Mouse (Mus musculus) bone marrow macrophage, adult 2 months (primary cell): ENCODE measurements around the gene Olfr94. TPM values are rescaled to one million over a fixed set of nuclear protein-coding genes. Genes with fewer than 3 reads are reported as not detected.

Source experiments
- H3K27ac ChIP-seq: 2 replicates; pipeline ENCODE4 v1.5.1; 2012; ENCODE audit warnings: low read depth, low read length; ENCODE audit not compliant: insufficient read depth
- H3K4me1 ChIP-seq: 2 replicates; pipeline ENCODE4 v1.6.1; 2012; ENCODE audit warnings: low read length; ENCODE audit not compliant: control insufficient read depth, insufficient read depth
- H3K4me3 ChIP-seq: 2 replicates; pipeline ENCODE4 v1.5.1; 2012; ENCODE audit warnings: mild to moderate bottlenecking, low read length, moderate library complexity; ENCODE audit not compliant: insufficient read depth
- CTCF ChIP-seq: IDR thresholded peaks from 2 replicates; pipeline ENCODE4 v1.5.1; 2012; ENCODE audit warnings: low read depth, mild to moderate bottlenecking, low read length, moderate library complexity
- POLR2A ChIP-seq: IDR thresholded peaks from 2 replicates; pipeline ENCODE4 v1.6.1; 2012; ENCODE audit warnings: mild to moderate bottlenecking, low read depth, low read length, borderline replicate concordance
- polyA plus RNA-seq: library from polyadenylated mRNA; stranded (reverse); fragments of >200 nt; gene quantifications from 2 replicates; pipeline ENCODE4 v1.2.4, GENCODE M21; 2012; ENCODE audit not compliant: missing spikeins, insufficient read depth, insufficient read length

Olfr94 gene
- polyA plus RNA-seq, 1 experiment, result not detected

DNA sequence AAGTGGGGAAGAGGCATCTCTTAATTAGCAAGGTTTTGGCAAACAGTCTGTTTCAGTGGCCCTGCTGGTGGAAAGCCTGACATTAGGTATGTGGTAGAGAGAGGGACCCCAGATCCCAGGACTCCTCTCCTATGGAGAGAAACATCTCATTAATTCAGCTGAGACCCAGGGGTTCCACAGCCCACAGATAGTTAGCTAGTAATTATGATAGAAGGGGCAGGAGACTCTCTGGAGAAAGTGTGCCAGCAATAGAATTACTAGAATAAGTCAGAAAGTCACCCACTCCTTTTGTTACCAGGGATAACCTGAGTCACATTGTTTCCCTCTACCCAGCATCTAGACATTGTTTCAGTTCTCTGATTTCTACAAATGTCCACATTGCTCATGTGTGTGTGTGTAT lies 39.4 kb downstream of the Olfr94 start, which contains the start of gene Olfr93:
Gene Olfr93 (minus strand): TSS at position 101 of the 400 bp plus-strand sequence.
- H3K4me3 ChIP-seq, result no peak within 1 kb of the TSS
- no peaks in the 10 kb centered on the region for H3K4me1 ChIP-seq
- no peak within 1 kb of the TSS for H3K27ac ChIP-seq
- TF ChIP-seq POLR2A (no peak), CTCF (no peak)

Other genes with a start within 250 kb of the Olfr94 start
- 59.3 and 64.4 TPM in 2 replicates for gene Ppp1r11, start 249.3 kb downstream of the Olfr94 start, polyA plus RNA-seq
- 50.1 and 70.8 TPM in 2 replicates for gene Znrd1, start 242.4 kb downstream of the Olfr94 start, polyA plus RNA-seq
- gene Znrd1as, start 242.4 kb downstream of the Olfr94 start, polyA plus RNA-seq, result 7.9 and 10.4 TPM in 2 replicates
- not detected in 2 replicates for gene 2410137M14Rik, start 219.8 kb downstream of the Olfr94 start, polyA plus RNA-seq
- gene H2-M5, start 211.5 kb downstream of the Olfr94 start, polyA plus RNA-seq, result 0.69 and 1.0 TPM in 2 replicates
- gene Zfp57, start 199.8 kb downstream of the Olfr94 start, polyA plus RNA-seq, result not detected in 2 replicates
- not detected in 2 replicates for gene Mog, start 177.6 kb downstream of the Olfr94 start, polyA plus RNA-seq
- 0.90 and 1.0 TPM in 2 replicates for gene Gabbr1, start 155.0 kb downstream of the Olfr94 start, polyA plus RNA-seq
- not detected in 2 replicates for gene Olfr90, start 112.5 kb downstream of the Olfr94 start, polyA plus RNA-seq
- not detected in 2 replicates for gene Olfr91, start 102.7 kb downstream of the Olfr94 start, polyA plus RNA-seq
- not detected in 2 replicates for gene Olfr92, start 80.9 kb downstream of the Olfr94 start, polyA plus RNA-seq
- gene Olfr93, start 39.5 kb downstream of the Olfr94 start, polyA plus RNA-seq, result not detected in 2 replicates
- gene Ubd, start 7.1 kb downstream of the Olfr94 start, polyA plus RNA-seq, result not detected in 2 replicates
- not detected in 2 replicates for gene Olfr95, start 12.1 kb upstream of the Olfr94 start, polyA plus RNA-seq
- not detected in 2 replicates for gene Olfr96, start 19.2 kb upstream of the Olfr94 start, polyA plus RNA-seq
- gene Olfr97, start 36.3 kb upstream of the Olfr94 start, polyA plus RNA-seq, result not detected in 2 replicates
- gene Olfr98, start 62.8 kb upstream of the Olfr94 start, polyA plus RNA-seq, result not detected in 2 replicates
- 48.3 and 53.5 TPM in 2 replicates for gene H2-M3, start 69.2 kb upstream of the Olfr94 start, polyA plus RNA-seq
- not detected in 2 replicates for gene Olfr99, start 82.5 kb upstream of the Olfr94 start, polyA plus RNA-seq
- gene Olfr101, start 103.3 kb upstream of the Olfr94 start, polyA plus RNA-seq, result not detected in 2 replicates
- not detected in 2 replicates for gene Olfr102, start 116.1 kb upstream of the Olfr94 start, polyA plus RNA-seq
- not detected in 2 replicates for gene Olfr103, start 138.7 kb upstream of the Olfr94 start, polyA plus RNA-seq
- not detected in 2 replicates for gene Olfr104-ps, start 158.6 kb upstream of the Olfr94 start, polyA plus RNA-seq
- not detected in 2 replicates for gene Olfr105-ps, start 178.0 kb upstream of the Olfr94 start, polyA plus RNA-seq
- gene Olfr106-ps, start 189.4 kb upstream of the Olfr94 start, polyA plus RNA-seq, result not detected in 2 replicates
- gene Olfr107, start 198.2 kb upstream of the Olfr94 start, polyA plus RNA-seq, result not detected in 2 replicates
- not detected in 2 replicates for gene Olfr108, start 244.5 kb upstream of the Olfr94 start, polyA plus RNA-seq